Mouse (Mus musculus): ENCODE measurements around the gene Dhx57. TPM values are rescaled to one million over a fixed set of nuclear protein-coding genes. Genes with fewer than 3 reads are reported as not detected.

The Dhx57 gene
- polyA plus RNA-seq, 1 experiment from 2014 or later = 15.6 TPM

DNA sequence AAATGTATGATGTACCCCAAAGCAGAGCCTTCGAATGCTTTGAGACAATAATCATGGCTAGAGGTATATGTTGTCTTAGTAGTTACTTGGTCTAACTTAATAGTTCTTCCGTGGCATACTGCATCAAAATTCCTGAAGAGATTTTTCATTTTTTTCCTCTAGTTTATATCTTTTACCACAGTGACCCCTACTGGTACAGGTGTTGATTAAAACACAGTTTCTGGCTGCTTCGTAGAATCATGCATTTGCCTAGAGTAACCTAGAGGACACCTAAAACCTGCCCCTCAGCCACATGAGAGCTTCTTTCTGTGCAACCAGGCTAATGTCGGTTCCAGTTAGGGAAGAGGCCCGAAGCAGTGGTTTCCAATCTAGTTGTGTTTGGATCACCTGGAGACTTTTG, 97.2 kb downstream of the Dhx57 start:
- no peaks in the 10 kb centered on the region for H3K27me3 ChIP-seq (ENCODE audit: control insufficient read depth, insufficient read depth, low read length)
- H3K9me3 ChIP-seq (replicated peaks; ENCODE audit: control insufficient read depth, low read length) = no peaks in the 10 kb centered on the region; the same call in 1 of the 2 replicates
- H3K27ac ChIP-seq (ENCODE audit: low read length) = no peak overlapping the region
- H3K4me1 ChIP-seq (ENCODE audit: control insufficient read depth, insufficient read depth, low read length) = no peaks in the 10 kb centered on the region
- no peak overlapping the region for H3K4me3 ChIP-seq (replicated peaks; ENCODE audit: low read length)
- no peak overlapping the region for H3K4me2 ChIP-seq (ENCODE audit: low read depth, low read length)
- 0 out of 2 replicates have a peak, but pooled peaks cover 5% of the 10 kb centered on the region for H3K36me3 ChIP-seq (ENCODE audit: control insufficient read depth, insufficient read depth, low read length)
- WGBS = 66% methylated on average over 5 of the region's 5 CpGs
- no peak for ATAC-seq (ENCODE audit: insufficient read depth, low FRiP score)
- H3K9ac ChIP-seq (ENCODE audit: low read length) = no peak overlapping the region

Other genes starting within 250 kb of the Dhx57 start
- gene Hnrnpll, start 228.1 kb downstream of the Dhx57 start, polyA plus RNA-seq (2015; fragmentation: Nextera tagmentation; extraction: Ambion mirVana) = 30.1 and 39.4 TPM in 2 replicates
- 34.3 and 35.1 TPM in 2 replicates for gene Galm, start 163.0 kb downstream of the Dhx57 start, polyA plus RNA-seq (2015; fragmentation: Nextera tagmentation; extraction: Ambion mirVana)
- 461 and 480 TPM in 2 replicates for gene Srsf7, start 83.2 kb downstream of the Dhx57 start, polyA plus RNA-seq (2015; fragmentation: Nextera tagmentation; extraction: Ambion mirVana)
- 0.10 TPM in 1 of 2 replicates, not detected in the other for gene Ttc39d, start 83.0 kb downstream of the Dhx57 start, polyA plus RNA-seq (2015; fragmentation: Nextera tagmentation; extraction: Ambion mirVana)
- gene Gemin6, start 66.0 kb downstream of the Dhx57 start, polyA plus RNA-seq (2015; fragmentation: Nextera tagmentation; extraction: Ambion mirVana) = 35.6 and 36.5 TPM in 2 replicates
- gene Morn2, start 273 bp downstream of the Dhx57 start, polyA plus RNA-seq (2015; fragmentation: Nextera tagmentation; extraction: Ambion mirVana) = 18.5 and 20.8 TPM in 2 replicates
- 0.14 and 2.0 TPM in 2 replicates for gene Arhgef33, start 16.9 kb upstream of the Dhx57 start, polyA plus RNA-seq (2015; fragmentation: Nextera tagmentation; extraction: Ambion mirVana)
- gene Gm10190, start 83.1 kb upstream of the Dhx57 start, polyA plus RNA-seq (2015; fragmentation: Nextera tagmentation; extraction: Ambion mirVana) = not detected in 2 replicates
- 3.3 and 3.5 TPM in 2 replicates for gene Sos1, start 190.0 kb upstream of the Dhx57 start, polyA plus RNA-seq (2015; fragmentation: Nextera tagmentation; extraction: Ambion mirVana)